Mouse (Mus musculus) heart, postnatal 0 days (tissue): ENCODE measurements at regions not wholly inside any gene's neighbourhood (a gene's known extent, or its start where the extent isn't known, plus 50 kb on each side); places are given as distances from the start of the nearest gene placed in this dataset.

Source experiments
- CTCF ChIP-seq: IDR thresholded peaks from 2 replicates; pipeline ENCODE4 v1.5.1; 2016; ENCODE audit warnings: antibody characterized with exemption, control low read depth, low read depth
- EP300 ChIP-seq: IDR thresholded peaks from 2 replicates; pipeline ENCODE4 v1.6.1; 2016; ENCODE audit warnings: antibody characterized with exemption, low read depth

DNA sequence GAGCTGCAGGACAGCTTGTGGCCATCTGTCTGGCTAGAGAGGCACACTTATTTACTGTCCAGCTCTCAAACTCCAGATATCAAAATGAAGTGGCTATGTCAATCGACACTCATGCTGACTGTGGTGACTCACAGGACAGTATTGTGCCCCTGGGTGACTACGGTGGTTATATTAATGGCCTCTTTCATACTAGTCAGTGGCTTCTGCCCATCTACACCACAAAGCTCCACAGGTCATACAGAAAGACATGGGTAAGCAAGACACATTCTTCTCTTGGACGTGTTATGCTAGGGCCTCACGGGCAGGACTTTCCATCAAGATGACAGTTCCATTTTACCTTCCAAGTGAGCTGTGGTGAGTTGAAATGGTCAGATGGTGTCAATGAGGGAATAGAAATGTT is 113.7 kb upstream of the Gas1 start:
- TF ChIP-seq CTCF (no peak), EP300 (no peak)
